Mouse (Mus musculus): Measurements from ENCODE around the gene Nlk.

DNA sequence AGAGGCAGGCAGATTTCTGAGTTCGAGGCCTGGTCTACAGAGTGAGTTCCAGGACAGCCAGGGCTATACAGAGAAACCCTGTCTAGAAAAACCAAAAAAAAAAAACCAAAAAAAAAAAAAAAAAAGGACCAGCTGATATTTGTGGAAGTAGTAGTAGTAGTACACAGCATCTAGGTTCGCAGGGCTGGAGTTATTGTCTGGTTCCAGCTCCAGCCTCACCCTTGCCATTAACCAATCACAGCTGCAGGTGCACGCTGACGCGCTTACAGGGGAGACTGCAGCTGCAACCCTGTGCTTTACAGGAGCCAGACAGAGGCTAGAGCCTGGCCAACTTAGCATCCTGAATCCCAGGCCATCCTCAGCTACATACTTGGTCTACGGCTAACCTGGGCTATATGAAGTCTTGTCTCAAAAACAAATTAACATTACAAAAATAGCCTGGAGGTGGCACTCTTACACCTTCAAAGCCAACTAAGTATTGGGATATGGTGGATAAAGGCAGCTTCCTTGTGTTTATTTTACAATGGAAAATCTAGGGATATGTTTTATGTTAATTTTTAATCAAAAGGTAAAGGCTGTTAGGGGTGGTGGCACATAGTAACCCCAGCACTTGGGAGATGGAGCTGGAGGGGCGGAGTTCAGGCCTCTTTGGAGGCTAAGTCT is 152.6 kb downstream of the Nlk start:
- TF ChIP-seq CTCF (IDR thresholded peaks at IDR 0.05; ENCODE audit: borderline replicate concordance, control insufficient read depth, extremely low read depth, insufficient read depth, low read length, poor library complexity) (no peak), POLR2A (IDR thresholded peaks at IDR 0.05; ENCODE audit: control insufficient read depth, extremely low read depth, insufficient read depth, low read length, poor library complexity) (no peak)

Data from thymus, adult 2 months (tissue).